Mouse (Mus musculus): ENCODE results near the gene Btf3.

- TF ChIP-seq CTCF (conservative IDR thresholded peaks at IDR 0.05; ENCODE audit: low read length) (no peak), NANOG (IDR thresholded peaks at IDR 0.05; ENCODE audit: borderline replicate concordance, low read length) (no peak)
Observed at GRCm38 (mm10) chr13:98355559-98356111, 38.8 kb upstream of the Btf3 start.

All from E14TG2a.4 (cell line).